Mouse (Mus musculus) 3T3-L1 (cell line): ENCODE measurements around the gene Fam19a2.
A peak's percentile ranks its signal among the peaks of the same experiment; 100 is the strongest.

Source experiments
- DNase-seq: peaks from one replicate; pipeline ENCODE4 v3.0.0-alpha.2; 2015; ENCODE audit warnings: low read depth, low spot score

Gene Fam19a2

GRCm38 (mm10) chr10:123383277-123383676, 119.5 kb downstream of the Fam19a2 start:
- no peak for DNase-seq

GRCm38 (mm10) chr10:123385641-123386040, 121.8 kb downstream of the Fam19a2 start:
- DNase-seq = no peak

DNA sequence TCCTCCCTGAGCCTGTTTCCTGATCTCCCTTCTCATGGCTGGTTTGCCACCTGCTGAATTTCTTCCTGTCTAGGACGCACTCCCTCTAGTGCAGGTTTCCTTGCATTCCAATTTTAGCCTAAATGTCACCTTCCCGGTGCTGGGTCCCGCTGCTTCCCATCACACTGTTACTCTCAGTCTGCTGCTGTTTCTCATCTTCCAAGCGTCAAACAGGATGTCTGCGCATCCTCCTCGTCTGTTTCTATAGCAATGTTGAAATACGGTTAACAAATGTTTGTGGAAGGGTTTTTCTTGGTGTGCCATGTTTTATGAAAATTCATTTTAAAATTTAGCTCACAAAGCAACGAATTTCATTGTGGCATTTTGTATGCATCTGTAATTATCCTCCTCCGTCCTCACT, 131.6 kb downstream of the Fam19a2 start:
- DNase-seq = no peak

DNA sequence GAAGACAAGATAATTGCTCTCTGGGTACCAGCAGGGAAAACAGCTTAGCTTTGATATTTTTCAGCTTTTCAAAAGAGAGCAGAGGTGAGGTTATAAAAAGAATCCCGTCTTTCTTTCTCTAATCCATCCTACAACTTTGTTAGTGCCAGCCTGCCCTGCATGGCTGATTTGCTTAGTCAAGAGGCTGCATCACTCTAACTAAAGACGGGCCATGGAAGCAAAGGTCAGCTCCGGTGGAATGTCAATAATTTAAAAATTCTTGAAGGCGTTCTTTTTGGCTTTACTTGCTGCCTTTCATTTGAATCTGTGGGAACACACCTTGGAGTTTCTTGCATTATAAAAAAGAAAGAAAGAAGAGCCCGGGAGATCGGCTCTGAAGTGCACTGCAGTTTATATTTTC, 134.3 kb downstream of the Fam19a2 start:
- DNase-seq = no peak

GRCm38 (mm10) chr10:123401188-123401587, 137.4 kb downstream of the Fam19a2 start:
- DNase-seq = no peak

- no peak for DNase-seq
Observed at GRCm38 (mm10) chr10:123402460-123402859, 138.7 kb downstream of the Fam19a2 start.

GRCm38 (mm10) chr10:123414953-123415352, 151.2 kb downstream of the Fam19a2 start:
- no peak for DNase-seq

DNA sequence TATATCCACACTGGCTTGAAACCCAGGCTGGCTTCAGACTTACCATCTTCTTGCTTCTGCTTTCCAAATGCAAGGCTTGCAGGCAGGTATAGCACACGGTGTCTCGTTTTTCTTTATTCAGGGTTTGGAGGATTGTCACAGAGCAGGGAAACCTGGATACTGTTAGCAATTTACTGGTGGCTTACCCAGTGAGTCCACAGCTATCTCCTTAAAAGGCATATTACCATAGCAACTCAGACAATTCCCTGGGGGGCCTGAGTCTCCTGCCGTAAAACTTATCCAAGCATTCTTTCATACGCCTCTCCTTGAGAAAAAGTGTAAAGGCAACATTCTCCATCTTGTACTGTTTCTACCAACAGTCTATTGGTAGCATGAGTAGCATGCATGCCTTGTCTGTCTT, 152.2 kb downstream of the Fam19a2 start:
- DNase-seq = no peak

DNA sequence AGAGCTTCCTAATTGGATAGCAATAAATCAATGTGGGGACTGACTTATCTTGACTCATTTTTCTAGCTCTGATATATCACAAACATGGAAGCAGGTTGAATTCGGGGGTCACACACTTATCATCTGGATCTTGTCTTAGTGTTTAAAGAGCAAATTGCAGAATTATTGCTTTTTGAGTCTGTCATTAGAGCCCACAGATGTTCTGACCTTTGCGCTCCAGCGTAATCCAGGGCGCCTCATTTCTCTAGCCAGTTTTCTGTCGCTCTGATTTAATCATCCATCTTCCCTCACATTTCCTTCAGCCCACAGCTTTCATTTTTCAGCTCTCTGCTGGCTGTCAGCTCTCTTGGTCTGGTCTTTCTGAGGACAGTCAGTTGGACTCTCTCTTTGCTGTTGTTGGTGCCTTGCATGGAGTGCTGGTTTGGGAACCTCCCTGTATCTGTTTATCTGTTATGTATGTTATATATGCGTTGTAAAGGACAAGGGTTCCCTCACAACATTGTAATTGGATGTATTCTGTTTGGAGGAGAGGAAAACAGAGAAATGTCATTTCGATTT, 154.9 kb downstream of the Fam19a2 start:
- no peak for DNase-seq

GRCm38 (mm10) chr10:123420249-123420648, 156.5 kb downstream of the Fam19a2 start:
- DNase-seq = peak; percentile 39

- DNase-seq = no peak
Observed at GRCm38 (mm10) chr10:123424482-123424881, 160.7 kb downstream of the Fam19a2 start.

DNA sequence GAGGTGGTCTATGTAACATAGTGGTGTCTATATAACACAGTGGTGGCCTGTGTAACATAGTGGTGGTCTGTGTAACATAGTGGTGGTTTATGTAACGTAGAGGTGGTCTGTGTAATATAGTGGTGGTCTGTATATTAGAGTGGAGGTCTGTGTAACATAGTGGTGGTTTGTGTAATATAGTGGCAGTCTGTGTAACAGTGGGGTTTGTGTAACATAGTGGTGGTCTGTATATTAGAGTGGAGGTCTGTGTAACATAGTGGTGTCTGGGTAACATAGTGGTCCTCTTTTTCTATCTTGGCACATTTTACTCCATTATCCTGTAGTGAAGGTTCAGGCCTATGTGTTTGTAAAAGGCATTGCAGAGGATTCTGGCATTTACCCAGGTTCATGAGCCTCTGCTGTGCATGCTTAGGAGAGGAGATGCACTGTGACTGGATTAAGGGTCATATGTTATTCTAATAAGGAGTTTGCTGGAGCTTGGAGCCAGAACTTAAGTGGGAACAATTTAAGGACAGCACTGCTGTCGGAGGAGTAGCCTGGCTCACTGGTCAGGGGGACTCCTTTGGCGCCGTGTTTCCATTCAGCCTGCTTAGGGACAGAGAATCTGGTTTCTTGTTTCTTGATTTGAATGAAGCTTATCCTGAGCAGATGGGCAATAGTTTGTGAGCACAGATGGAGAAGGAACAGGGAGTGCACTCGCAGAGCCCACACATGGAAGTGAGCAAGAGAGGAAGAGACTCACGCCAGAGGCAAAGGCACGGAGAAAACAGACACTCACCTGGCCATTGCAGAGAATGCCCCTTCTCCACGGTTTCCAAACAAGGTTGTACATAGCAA, 162.9 kb downstream of the Fam19a2 start:
- no peak for DNase-seq

DNA sequence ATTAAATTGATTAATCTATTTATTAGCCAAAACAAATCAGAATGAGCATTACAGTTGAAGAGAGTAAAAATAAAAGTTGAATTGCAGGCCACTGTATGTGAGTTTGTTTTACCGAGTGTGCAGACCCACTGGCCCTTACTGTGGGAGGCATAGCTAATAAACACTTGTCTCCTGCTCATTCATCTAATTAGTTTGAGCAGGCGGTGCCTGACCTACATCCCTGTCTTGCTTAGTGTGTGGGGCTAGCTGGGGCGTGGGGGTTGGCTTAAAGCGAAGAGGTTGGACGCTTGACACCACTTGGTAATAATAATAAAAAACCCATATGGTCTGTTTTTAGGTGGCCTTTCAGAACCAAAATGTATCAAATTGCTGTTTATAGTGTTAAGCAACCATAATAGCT, 167.8 kb downstream of the Fam19a2 start:
- no peak for DNase-seq

- no peak for DNase-seq
Observed at GRCm38 (mm10) chr10:123437576-123437975, 173.8 kb downstream of the Fam19a2 start.

DNA sequence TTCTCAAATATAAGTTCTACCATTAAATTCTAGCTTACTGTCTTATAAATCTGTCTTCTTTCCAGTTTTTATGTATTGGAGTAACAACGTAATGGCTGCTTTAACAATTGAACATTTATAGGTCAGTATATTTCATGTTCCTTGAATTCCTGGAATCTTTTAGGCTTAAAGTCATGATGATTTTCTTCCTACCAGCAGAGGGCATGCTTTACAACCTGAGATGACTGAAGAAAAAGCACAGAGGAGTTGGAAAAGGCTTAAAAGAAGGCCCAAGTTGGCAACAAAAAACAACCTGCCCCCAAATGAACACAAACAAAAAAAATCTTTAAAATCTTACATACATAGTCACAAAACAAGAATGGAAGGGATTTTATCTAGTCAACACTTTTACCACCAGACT, 193.0 kb downstream of the Fam19a2 start:
- DNase-seq = peak; percentile 7

- DNase-seq = no peak
Observed at GRCm38 (mm10) chr10:123460466-123460865, 196.7 kb downstream of the Fam19a2 start.

GRCm38 (mm10) chr10:123462305-123462704, 198.5 kb downstream of the Fam19a2 start:
- no peak for DNase-seq

DNA sequence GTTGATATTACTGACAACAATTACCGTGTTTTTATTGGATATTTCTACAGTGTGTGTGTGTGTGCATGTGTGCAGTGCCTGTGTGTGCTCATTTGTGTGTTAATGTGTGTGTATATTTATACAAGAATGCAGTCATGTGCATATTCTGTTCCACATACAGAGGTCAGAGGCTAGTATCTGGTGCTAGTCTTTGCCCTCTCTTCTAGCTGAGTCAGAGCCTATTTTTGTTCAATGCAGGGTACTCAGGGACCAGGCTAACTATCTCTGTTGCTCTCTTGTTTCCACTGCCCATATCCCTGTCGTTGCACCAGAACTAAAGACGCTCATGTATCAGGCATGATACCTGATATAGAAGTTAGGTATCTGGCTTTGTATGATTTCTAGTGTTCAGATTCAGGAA, 251.0 kb downstream of the Fam19a2 start:
- DNase-seq = no peak

DNA sequence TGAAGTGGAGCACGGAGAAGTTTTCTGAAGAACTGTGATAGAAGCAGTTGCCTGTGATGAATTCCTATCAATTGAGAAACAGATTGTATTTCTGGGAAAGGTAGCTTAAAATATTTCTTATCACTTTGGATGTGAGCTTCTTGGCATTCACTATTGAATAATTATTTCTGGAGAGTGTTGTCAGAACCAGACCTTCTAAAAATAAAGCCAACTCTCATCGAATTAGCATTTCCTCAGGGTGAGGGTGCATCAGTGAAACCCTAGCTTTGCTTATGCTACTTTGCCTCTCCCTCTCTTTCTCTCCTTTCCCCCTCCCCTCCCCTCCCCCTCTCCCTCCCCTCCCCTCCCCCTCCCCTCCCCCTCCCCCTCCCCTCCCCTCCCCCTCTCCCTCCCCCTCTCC, 256.8 kb downstream of the Fam19a2 start:
- no peak for DNase-seq

DNA sequence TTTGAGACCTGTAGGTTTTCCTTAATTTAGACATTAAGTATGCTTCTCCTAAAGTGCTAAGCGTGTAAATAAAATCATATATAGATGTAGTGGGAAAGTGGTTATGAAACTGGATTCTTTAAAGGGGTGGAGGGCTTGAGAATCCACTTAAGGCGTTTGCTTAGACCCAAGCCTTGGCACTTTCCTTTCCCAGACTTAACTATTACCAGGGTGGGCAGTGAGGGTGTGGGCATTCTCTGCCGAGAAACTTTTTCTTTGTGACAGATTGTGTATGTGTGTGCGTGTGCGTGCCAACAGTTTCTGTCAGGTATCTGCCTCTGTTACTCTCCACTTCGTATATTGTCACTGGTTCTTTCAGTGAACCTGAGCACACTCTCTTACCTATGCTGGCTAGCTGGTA, 257.4 kb downstream of the Fam19a2 start:
- no peak for DNase-seq

- no peak for DNase-seq
Observed at GRCm38 (mm10) chr10:123525424-123525823, 261.6 kb downstream of the Fam19a2 start.

DNA sequence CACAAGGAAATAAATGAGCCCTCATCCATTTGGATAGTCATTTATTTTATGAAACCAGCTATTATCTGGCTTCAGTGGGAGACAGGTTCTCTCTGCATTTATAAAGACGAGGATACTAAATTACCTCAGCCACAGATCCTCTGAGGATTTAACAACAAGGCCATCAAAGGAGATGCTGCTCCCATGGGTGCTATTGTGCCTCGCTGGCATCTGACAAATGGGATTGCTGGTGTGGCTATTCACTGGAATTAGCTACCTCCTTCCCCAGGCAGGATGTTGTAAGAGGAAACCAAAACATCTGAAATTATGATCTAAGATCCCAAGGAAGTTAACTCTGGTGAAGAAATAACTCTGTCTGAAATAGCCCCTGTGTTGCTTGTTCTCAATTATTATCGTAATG, 262.3 kb downstream of the Fam19a2 start:
- no peak for DNase-seq

DNA sequence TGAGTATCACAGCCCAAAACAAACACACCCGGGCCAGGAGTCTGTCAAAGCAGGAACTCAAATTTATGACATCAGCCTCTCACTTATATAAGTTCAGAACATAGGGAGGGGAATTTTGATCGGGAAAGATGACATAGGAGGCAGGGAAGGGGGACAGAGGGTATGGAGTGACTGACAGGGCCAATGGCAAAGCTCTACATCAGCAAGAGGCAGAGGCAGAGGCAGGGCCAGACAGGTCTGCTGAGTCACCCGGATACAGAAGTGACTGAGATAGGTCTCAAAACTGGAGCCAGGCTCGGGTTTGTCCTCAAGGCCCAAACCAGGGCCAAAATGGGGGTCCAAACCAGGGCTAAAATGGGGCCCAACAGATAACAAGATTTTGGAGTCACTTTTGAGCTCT, 272.3 kb downstream of the Fam19a2 start:
- peak; percentile 1 for DNase-seq
